Mouse (Mus musculus): Measurements from ENCODE around the gene Rhd. TPM values are rescaled to one million over a fixed set of nuclear protein-coding genes. Genes with fewer than 3 reads are reported as not detected.

Gene Rhd
- polyA plus RNA-seq, 1 experiment from 2014 or later, result 1.2 TPM

- under 1% methylated on average over 64 of the region's 64 CpGs for WGBS
- peak within 1 kb of the TSS; percentile 95 for H3K4me2 ChIP-seq (replicated peaks; ENCODE audit: low read depth, low read length)
- peaks cover 13% of the 10 kb centered on the region for H3K4me1 ChIP-seq (ENCODE audit: control insufficient read depth, insufficient read depth, low read length)
- H3K27me3 ChIP-seq (ENCODE audit: control insufficient read depth, insufficient read depth, low read length), result no peaks in the 10 kb centered on the region
- no peaks in the 10 kb centered on the region for H3K9me3 ChIP-seq (ENCODE audit: control insufficient read depth, low read depth, low read length)
- H3K4me3 ChIP-seq (ENCODE audit: low read depth, low read length), result peak within 1 kb of the TSS; percentile 100
- H3K36me3 ChIP-seq (ENCODE audit: control insufficient read depth, insufficient read depth, low read length), result peaks cover 33% of the 10 kb centered on the region
- H3K27ac ChIP-seq (ENCODE audit: low read length), result peak within 1 kb of the TSS; percentile 95
- peak; percentile 94 for ATAC-seq (ENCODE audit: insufficient number of reproducible peaks, insufficient read depth, low FRiP score, low read depth)
- H3K9ac ChIP-seq (replicated peaks; ENCODE audit: low read depth, low read length), result peak within 1 kb of the TSS; percentile 96
Observed at GRCm38 (mm10) chr4:134923258-134924018, 59.1 kb downstream of the Rhd start, which contains the start of gene Rsrp1. TSS of gene Rsrp1 (plus strand) at chr4:134923592.

- peak overlapping the region; percentile 100 for H3K4me3 ChIP-seq (ENCODE audit: low read depth, low read length)
- peak; percentile 26; the same call in 1 of the 2 replicates for ATAC-seq (ENCODE audit: insufficient number of reproducible peaks, insufficient read depth, low FRiP score, low read depth)
Observed at GRCm38 (mm10) chr4:134924019-134924741, 59.8 kb downstream of the Rhd start.

GRCm38 (mm10) chr4:134925206-134925605, 60.9 kb downstream of the Rhd start:
- Histone ChIP-seq H3K9ac (replicated peaks; ENCODE audit: low read depth, low read length) (peak overlapping the region; percentile 96; the same call in 1 of the 2 replicates), H3K4me2 (replicated peaks; ENCODE audit: low read depth, low read length) (peak overlapping the region; percentile 95), H3K4me1 (ENCODE audit: control insufficient read depth, insufficient read depth, low read length) (peaks cover 11% of the 10 kb centered on the region), H3K36me3 (ENCODE audit: control insufficient read depth, insufficient read depth, low read length) (peaks cover 33% of the 10 kb centered on the region), H3K4me3 (ENCODE audit: low read depth, low read length) (peak overlapping the region; percentile 100), H3K9me3 (ENCODE audit: control insufficient read depth, low read depth, low read length) (no peaks in the 10 kb centered on the region), H3K27ac (ENCODE audit: low read length) (no peak overlapping the region), H3K27me3 (ENCODE audit: control insufficient read depth, insufficient read depth, low read length) (no peaks in the 10 kb centered on the region)
- no peak for ATAC-seq (ENCODE audit: insufficient number of reproducible peaks, insufficient read depth, low FRiP score, low read depth)
- 66% methylated on average over 8 of the region's 8 CpGs for WGBS

More at GRCm38 (mm10) chr4:134924019-134924741, 59.8 kb downstream of the Rhd start:
- Histone ChIP-seq H3K4me1 (ENCODE audit: control insufficient read depth, insufficient read depth, low read length) (peaks cover 13% of the 10 kb centered on the region), H3K36me3 (ENCODE audit: control insufficient read depth, insufficient read depth, low read length) (peaks cover 33% of the 10 kb centered on the region), H3K4me2 (replicated peaks; ENCODE audit: low read depth, low read length) (peak overlapping the region; percentile 95), H3K9ac (replicated peaks; ENCODE audit: low read depth, low read length) (peak overlapping the region; percentile 96), H3K9me3 (ENCODE audit: control insufficient read depth, low read depth, low read length) (no peaks in the 10 kb centered on the region), H3K27ac (ENCODE audit: low read length) (peak overlapping the region; percentile 95), H3K27me3 (ENCODE audit: control insufficient read depth, insufficient read depth, low read length) (no peaks in the 10 kb centered on the region)
- WGBS, result under 1% methylated on average over 75 of the region's 75 CpGs

GRCm38 (mm10) chr4:134927815-134928463, 63.6 kb downstream of the Rhd start:
- H3K27me3 ChIP-seq (ENCODE audit: control insufficient read depth, insufficient read depth, low read length), result no peaks in the 10 kb centered on the region
- peaks cover 34% of the 10 kb centered on the region for H3K36me3 ChIP-seq (ENCODE audit: control insufficient read depth, insufficient read depth, low read length)
- H3K9ac ChIP-seq (replicated peaks; ENCODE audit: low read depth, low read length), result no peak overlapping the region
- H3K4me3 ChIP-seq (ENCODE audit: low read depth, low read length), result no peak overlapping the region
- no peak overlapping the region for H3K4me2 ChIP-seq (replicated peaks; ENCODE audit: low read depth, low read length)
- H3K27ac ChIP-seq (ENCODE audit: low read length), result no peak overlapping the region
- H3K4me1 ChIP-seq (ENCODE audit: control insufficient read depth, insufficient read depth, low read length), result peaks cover 13% of the 10 kb centered on the region
- 66% methylated on average over 5 of the region's 5 CpGs for WGBS
- no peaks in the 10 kb centered on the region for H3K9me3 ChIP-seq (ENCODE audit: control insufficient read depth, low read depth, low read length)
- ATAC-seq (ENCODE audit: insufficient number of reproducible peaks, insufficient read depth, low FRiP score, low read depth), result no peak

GRCm38 (mm10) chr4:134928464-134928836, 64.1 kb downstream of the Rhd start:
- Histone ChIP-seq H3K4me3 (ENCODE audit: low read depth, low read length) (no peak overlapping the region), H3K9me3 (ENCODE audit: control insufficient read depth, low read depth, low read length) (no peaks in the 10 kb centered on the region), H3K36me3 (ENCODE audit: control insufficient read depth, insufficient read depth, low read length) (peaks cover 39% of the 10 kb centered on the region), H3K27ac (ENCODE audit: low read length) (no peak overlapping the region), H3K4me1 (ENCODE audit: control insufficient read depth, insufficient read depth, low read length) (peaks cover 13% of the 10 kb centered on the region), H3K27me3 (ENCODE audit: control insufficient read depth, insufficient read depth, low read length) (no peaks in the 10 kb centered on the region), H3K9ac (replicated peaks; ENCODE audit: low read depth, low read length) (no peak overlapping the region), H3K4me2 (replicated peaks; ENCODE audit: low read depth, low read length) (no peak overlapping the region)
- WGBS, result 73% methylated on average over 1 of the region's 1 CpGs
- ATAC-seq (ENCODE audit: insufficient number of reproducible peaks, insufficient read depth, low FRiP score, low read depth), result no peak

- no peaks in the 10 kb centered on the region for H3K27me3 ChIP-seq (ENCODE audit: control insufficient read depth, insufficient read depth, low read length)
- ATAC-seq (ENCODE audit: insufficient number of reproducible peaks, insufficient read depth, low FRiP score, low read depth), result no peak
- 69% methylated on average over 4 of the region's 4 CpGs for WGBS
- H3K27ac ChIP-seq (ENCODE audit: low read length), result no peak overlapping the region
- H3K36me3 ChIP-seq (ENCODE audit: control insufficient read depth, insufficient read depth, low read length), result peaks cover 47% of the 10 kb centered on the region
- no peaks in the 10 kb centered on the region for H3K9me3 ChIP-seq (ENCODE audit: control insufficient read depth, low read depth, low read length)
- no peak overlapping the region for H3K4me3 ChIP-seq (ENCODE audit: low read depth, low read length)
- H3K4me1 ChIP-seq (ENCODE audit: control insufficient read depth, insufficient read depth, low read length), result peaks cover 13% of the 10 kb centered on the region
- no peak overlapping the region for H3K4me2 ChIP-seq (replicated peaks; ENCODE audit: low read depth, low read length)
- H3K9ac ChIP-seq (replicated peaks; ENCODE audit: low read depth, low read length), result no peak overlapping the region
Observed at GRCm38 (mm10) chr4:134929536-134929935, 65.2 kb downstream of the Rhd start.

- no peaks in the 10 kb centered on the region for H3K27me3 ChIP-seq (ENCODE audit: control insufficient read depth, insufficient read depth, low read length)
- 0 out of 2 replicates have a peak overlapping the region, but pooled peaks have one; percentile 2 for H3K9ac ChIP-seq (replicated peaks; ENCODE audit: low read depth, low read length)
- no peaks in the 10 kb centered on the region for H3K9me3 ChIP-seq (ENCODE audit: control insufficient read depth, low read depth, low read length)
- peaks cover 11% of the 10 kb centered on the region for H3K4me1 ChIP-seq (ENCODE audit: control insufficient read depth, insufficient read depth, low read length)
- H3K36me3 ChIP-seq (ENCODE audit: control insufficient read depth, insufficient read depth, low read length), result peaks cover 52% of the 10 kb centered on the region
- no peak for ATAC-seq (ENCODE audit: insufficient number of reproducible peaks, insufficient read depth, low FRiP score, low read depth)
- H3K27ac ChIP-seq (ENCODE audit: low read length), result no peak overlapping the region
- H3K4me3 ChIP-seq (ENCODE audit: low read depth, low read length), result peak overlapping the region; percentile 99
- WGBS, result 29% methylated on average over 9 of the region's 9 CpGs
- peak overlapping the region; percentile 67 for H3K4me2 ChIP-seq (replicated peaks; ENCODE audit: low read depth, low read length)
Observed at GRCm38 (mm10) chr4:134930190-134930589, 65.9 kb downstream of the Rhd start.
